Mouse (Mus musculus) bone marrow macrophage, adult 2 months (primary cell): Measurements from ENCODE around the gene Nit2.

Experiments used
- CTCF ChIP-seq: IDR thresholded peaks from 2 replicates; pipeline ENCODE4 v1.5.1; 2012; ENCODE audit warnings: low read depth, mild to moderate bottlenecking, low read length, moderate library complexity
- POLR2A ChIP-seq: IDR thresholded peaks from 2 replicates; pipeline ENCODE4 v1.6.1; 2012; ENCODE audit warnings: mild to moderate bottlenecking, low read depth, low read length, borderline replicate concordance

DNA sequence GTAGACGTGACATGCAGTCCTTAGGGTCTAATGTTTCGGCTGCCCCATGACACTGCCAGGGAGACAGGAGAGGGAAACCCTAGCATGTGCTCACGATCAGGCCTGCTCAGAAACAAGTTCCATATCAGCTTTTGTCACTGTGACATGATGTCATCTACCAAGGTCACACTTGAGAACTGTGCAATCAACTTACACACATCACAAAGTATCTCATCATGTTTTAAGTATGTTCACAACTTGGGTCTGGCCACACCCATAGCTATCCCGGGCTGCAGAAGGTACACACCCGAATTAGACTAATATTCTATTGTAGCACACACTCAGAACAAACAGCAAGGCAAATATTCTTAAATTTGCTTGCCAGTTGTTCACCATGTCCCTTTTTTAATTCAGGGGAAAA, 14.9 kb upstream of the Nit2 start:
- TF ChIP-seq POLR2A: no peak
- no peak for TF ChIP-seq CTCF
